Mouse (Mus musculus): ENCODE results near the gene Vegfd. TPM values are rescaled to one million over a fixed set of nuclear protein-coding genes. Genes with fewer than 3 reads are reported as not detected.

The Vegfd gene
- polyA plus RNA-seq, 1 experiment, result 2.1 TPM

DNA sequence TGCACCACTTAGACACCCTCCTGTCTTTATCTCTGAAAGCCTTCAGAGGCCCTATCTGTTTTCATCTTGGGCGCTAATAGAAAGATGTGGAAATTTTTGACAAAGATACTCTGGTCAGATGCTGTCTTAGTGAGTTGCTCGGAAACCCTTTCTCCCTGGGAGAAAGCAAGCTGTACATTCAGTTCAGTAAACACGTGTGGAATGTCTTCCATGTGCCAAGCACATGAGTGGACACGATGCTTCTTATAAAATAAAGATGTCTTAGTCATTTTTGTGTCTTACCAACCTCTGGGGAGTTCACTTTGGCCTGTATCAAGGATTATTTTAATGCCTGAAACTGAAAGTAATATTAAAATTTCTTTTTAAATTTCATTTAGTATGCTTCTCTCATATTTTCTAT, 6.5 kb downstream of the Vegfd start:
- no peak for TF ChIP-seq POLR2A (IDR thresholded peaks at IDR 0.05; ENCODE audit: insufficient read length, low read depth)
- no peak for TF ChIP-seq TCF12 (IDR thresholded peaks at IDR 0.05; ENCODE audit: insufficient read depth, poor library complexity, severe bottlenecking)
- no peak for TF ChIP-seq REST (IDR thresholded peaks at IDR 0.05; ENCODE audit: insufficient read depth, insufficient read length)
- H3K79me2 ChIP-seq (ENCODE audit: control insufficient read depth, insufficient read depth), result no peaks in the 10 kb centered on the region

DNA sequence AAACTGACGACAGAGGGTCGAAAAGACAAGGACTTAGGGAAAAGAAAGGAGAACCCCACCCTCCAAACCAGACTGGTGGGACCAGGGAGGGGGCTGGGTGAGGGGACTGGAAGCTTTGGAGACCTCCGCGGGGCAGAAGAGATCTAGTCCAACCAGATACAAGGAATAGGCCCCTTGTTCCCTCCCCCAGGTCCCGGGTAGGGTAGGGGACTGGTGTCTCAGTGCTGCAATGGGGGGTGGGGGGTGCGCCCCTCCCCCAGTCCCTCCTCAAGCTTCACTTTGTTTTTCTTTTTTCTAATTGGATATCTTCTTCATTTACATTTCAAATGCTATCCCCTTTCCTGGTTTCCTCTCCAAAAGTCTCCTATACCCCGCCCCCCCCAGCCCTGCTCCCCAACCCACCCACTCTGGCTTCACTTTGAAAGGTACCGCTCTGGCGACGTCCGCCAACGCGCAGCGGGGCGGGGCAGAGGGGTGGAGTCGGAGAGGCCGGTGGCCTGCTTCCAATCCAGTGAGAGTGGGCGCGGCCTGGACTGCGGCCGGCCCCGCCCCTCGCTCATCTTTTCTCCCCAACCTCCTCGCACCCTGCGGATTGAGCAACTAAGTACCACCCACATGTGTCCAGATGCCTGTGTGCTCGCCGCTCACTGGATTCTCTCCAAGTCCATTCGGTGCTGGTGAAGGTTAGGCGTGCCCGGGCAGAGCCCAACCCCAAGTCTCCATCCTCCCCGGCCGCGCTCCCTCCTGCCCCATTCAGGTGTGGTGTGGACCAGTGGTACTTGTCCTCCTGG, 8.6 kb downstream of the Vegfd start:
- H3K4me3 ChIP-seq, result peak overlapping the region; percentile 14
- no peaks in the 10 kb centered on the region for H3K36me3 ChIP-seq (ENCODE audit: control insufficient read depth, insufficient read depth)
- H3K4me2 ChIP-seq (ENCODE audit: low read depth), result peak overlapping the region; percentile 65
- TF ChIP-seq E2F4 (IDR thresholded peaks at IDR 0.05; ENCODE audit: insufficient read depth), result peak; percentile 42
- TF ChIP-seq SRF (IDR thresholded peaks at IDR 0.05; ENCODE audit: control insufficient read depth, insufficient read length, low read depth), result no peak
- TF ChIP-seq CEBPB (IDR thresholded peaks at IDR 0.05; ENCODE audit: insufficient read depth, poor library complexity, severe bottlenecking), result peak; percentile 68
- no peak for TF ChIP-seq MYOG (IDR thresholded peaks at IDR 0.05; ENCODE audit: control insufficient read depth in 1 of 3, insufficient read depth in 1 of 3, insufficient read length in 2 of 3, low read depth in 2 of 3)
- TF ChIP-seq POLR2A (IDR thresholded peaks at IDR 0.05; ENCODE audit: insufficient read length, low read depth), result peak; percentile 25
- H3K79me2 ChIP-seq (ENCODE audit: control insufficient read depth, insufficient read depth), result no peaks in the 10 kb centered on the region
- no peaks in the 10 kb centered on the region for H3K27me3 ChIP-seq (ENCODE audit: control insufficient read depth, insufficient read depth, insufficient read length)
- no peak overlapping the region for H3ac ChIP-seq (ENCODE audit: control insufficient read depth, insufficient read length)

More for the DNA sequence above, 6.5 kb downstream of the Vegfd start:
- no peak overlapping the region for H3K4me3 ChIP-seq
- no peaks in the 10 kb centered on the region for H3K36me3 ChIP-seq (ENCODE audit: control insufficient read depth, insufficient read depth)
- no peak overlapping the region for H3ac ChIP-seq (ENCODE audit: control insufficient read depth, insufficient read length)
- H3K4me2 ChIP-seq (ENCODE audit: low read depth), result no peak overlapping the region
- H3K27me3 ChIP-seq (ENCODE audit: control insufficient read depth, insufficient read depth, insufficient read length), result no peaks in the 10 kb centered on the region

DNA sequence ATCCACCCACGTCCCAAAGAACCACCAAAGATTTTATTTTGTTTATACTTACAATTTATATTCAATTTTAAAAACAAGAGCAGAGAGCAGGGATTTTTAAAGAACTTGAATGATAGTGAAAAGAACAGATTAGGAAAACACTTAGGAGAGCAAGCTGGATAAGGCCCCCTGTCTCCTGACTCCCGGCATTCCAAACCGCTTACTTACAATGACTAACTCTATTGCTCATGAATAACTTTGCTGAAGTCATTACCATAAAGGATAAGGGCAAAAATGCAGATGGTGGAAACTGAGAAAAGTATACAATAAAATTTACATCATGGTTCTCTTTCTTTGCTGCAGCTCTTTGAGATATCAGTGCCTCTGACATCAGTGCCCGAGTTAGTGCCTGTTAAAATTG, 20.9 kb downstream of the Vegfd start:
- H3K79me2 ChIP-seq (ENCODE audit: control insufficient read depth, insufficient read depth), result no peaks in the 10 kb centered on the region
- no peak overlapping the region for H3ac ChIP-seq (ENCODE audit: control insufficient read depth, insufficient read length)
- no peaks in the 10 kb centered on the region for H3K27me3 ChIP-seq (ENCODE audit: control insufficient read depth, insufficient read depth, insufficient read length)
- H3K4me3 ChIP-seq, result no peak overlapping the region
- no peaks in the 10 kb centered on the region for H3K36me3 ChIP-seq (ENCODE audit: control insufficient read depth, insufficient read depth)
- no peak for TF ChIP-seq POLR2AphosphoS2 (IDR thresholded peaks at IDR 0.05; ENCODE audit: insufficient read length, low read depth)
- no peak for TF ChIP-seq CEBPB (IDR thresholded peaks at IDR 0.05; ENCODE audit: insufficient read depth, poor library complexity, severe bottlenecking)
- no peak for TF ChIP-seq MAX (IDR thresholded peaks at IDR 0.05; ENCODE audit: low read depth)
- no peak for TF ChIP-seq TCF12 (IDR thresholded peaks at IDR 0.05; ENCODE audit: insufficient read depth, poor library complexity, severe bottlenecking)
- TF ChIP-seq E2F4 (IDR thresholded peaks at IDR 0.05; ENCODE audit: insufficient read depth), result no peak
- no peak for TF ChIP-seq TCF3 (IDR thresholded peaks at IDR 0.05; ENCODE audit: insufficient read length, low read depth)
- TF ChIP-seq MYOD1 (IDR thresholded peaks at IDR 0.05; ENCODE audit: control insufficient read depth in 1 of 3, insufficient read length in 2 of 3, low read depth in 2 of 3), result no peak
- no peak for TF ChIP-seq POLR2A (IDR thresholded peaks at IDR 0.05; ENCODE audit: insufficient read length, low read depth)
- no peak for TF ChIP-seq REST (IDR thresholded peaks at IDR 0.05; ENCODE audit: insufficient read depth, insufficient read length)
- TF ChIP-seq MYOG (IDR thresholded peaks at IDR 0.05; ENCODE audit: control insufficient read depth in 1 of 3, insufficient read depth in 1 of 3, insufficient read length in 2 of 3, low read depth in 2 of 3), result no peak
- no peak for TF ChIP-seq USF1 (IDR thresholded peaks at IDR 0.05; ENCODE audit: low read depth)
- no peak for TF ChIP-seq SRF (IDR thresholded peaks at IDR 0.05; ENCODE audit: control insufficient read depth, insufficient read length, low read depth)
- peak overlapping the region; percentile 34 for H3K4me2 ChIP-seq (ENCODE audit: low read depth)

DNA sequence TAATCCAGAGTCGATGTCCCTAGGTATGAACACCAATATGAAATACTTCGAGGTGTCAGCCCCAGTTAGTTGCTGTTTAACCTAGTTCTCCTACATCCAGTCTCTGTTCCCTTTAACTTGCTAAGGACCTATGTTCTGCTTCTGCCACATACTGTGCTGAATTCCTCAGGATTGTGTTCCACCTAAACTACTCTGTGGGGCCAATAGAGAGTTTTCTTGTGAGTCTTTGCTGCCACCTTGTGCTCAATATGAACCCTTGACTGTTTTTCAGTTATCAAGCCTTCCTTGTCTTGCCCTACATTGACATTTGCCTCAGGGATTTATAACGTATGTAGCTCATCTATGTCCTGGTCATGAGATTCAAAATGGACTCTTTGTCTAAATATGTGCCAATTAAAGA, 25.3 kb downstream of the Vegfd start:
- Histone ChIP-seq H3K4me3 (no peak overlapping the region), H3ac (ENCODE audit: control insufficient read depth, insufficient read length) (no peak overlapping the region), H3K4me2 (ENCODE audit: low read depth) (no peak overlapping the region), H3K27me3 (ENCODE audit: control insufficient read depth, insufficient read depth, insufficient read length) (no peaks in the 10 kb centered on the region), H3K36me3 (ENCODE audit: control insufficient read depth, insufficient read depth) (no peaks in the 10 kb centered on the region), H3K79me2 (ENCODE audit: control insufficient read depth, insufficient read depth) (no peaks in the 10 kb centered on the region)
- no peak for TF ChIP-seq POLR2A (IDR thresholded peaks at IDR 0.05; ENCODE audit: insufficient read length, low read depth)

GRCm38 (mm10) chrX:164405080-164405649, 32.0 kb downstream of the Vegfd start:
- Histone ChIP-seq H3ac (ENCODE audit: control insufficient read depth, insufficient read length) (no peak overlapping the region), H3K36me3 (ENCODE audit: control insufficient read depth, insufficient read depth) (no peaks in the 10 kb centered on the region), H3K4me2 (ENCODE audit: low read depth) (no peak overlapping the region), H3K79me2 (ENCODE audit: control insufficient read depth, insufficient read depth) (no peaks in the 10 kb centered on the region), H3K27me3 (ENCODE audit: control insufficient read depth, insufficient read depth, insufficient read length) (no peaks in the 10 kb centered on the region), H3K4me3 (no peak overlapping the region)
- TF ChIP-seq CEBPB (IDR thresholded peaks at IDR 0.05; ENCODE audit: insufficient read depth, poor library complexity, severe bottlenecking), result no peak
- no peak for TF ChIP-seq REST (IDR thresholded peaks at IDR 0.05; ENCODE audit: insufficient read depth, insufficient read length)
- TF ChIP-seq USF1 (IDR thresholded peaks at IDR 0.05; ENCODE audit: low read depth), result no peak
- no peak for TF ChIP-seq MYOD1 (IDR thresholded peaks at IDR 0.05; ENCODE audit: control insufficient read depth in 1 of 3, insufficient read length in 2 of 3, low read depth in 2 of 3)
- no peak for TF ChIP-seq MYOG (IDR thresholded peaks at IDR 0.05; ENCODE audit: control insufficient read depth in 1 of 3, insufficient read depth in 1 of 3, insufficient read length in 2 of 3, low read depth in 2 of 3)
- no peak for TF ChIP-seq TCF12 (IDR thresholded peaks at IDR 0.05; ENCODE audit: insufficient read depth, poor library complexity, severe bottlenecking)
- TF ChIP-seq E2F4 (IDR thresholded peaks at IDR 0.05; ENCODE audit: insufficient read depth), result no peak
- TF ChIP-seq SRF (IDR thresholded peaks at IDR 0.05; ENCODE audit: control insufficient read depth, insufficient read length, low read depth), result no peak
- no peak for TF ChIP-seq POLR2A (IDR thresholded peaks at IDR 0.05; ENCODE audit: insufficient read length, low read depth)
- TF ChIP-seq MAX (IDR thresholded peaks at IDR 0.05; ENCODE audit: low read depth), result no peak
- TF ChIP-seq TCF3 (IDR thresholded peaks at IDR 0.05; ENCODE audit: insufficient read length, low read depth), result no peak
- no peak for TF ChIP-seq POLR2AphosphoS2 (IDR thresholded peaks at IDR 0.05; ENCODE audit: insufficient read length, low read depth)
